Mouse (Mus musculus) liver, adult 2 months (tissue): ENCODE data around the gene Tfap2a.

Experiments used
- CTCF ChIP-seq: fragments of 200-500 bp; IDR thresholded peaks from 2 replicates; pipeline ENCODE4 v1.5.1; 2011; ENCODE audit warnings: low read depth, low read length, control low read depth
- POLR2A ChIP-seq: fragments of 200-500 bp; IDR thresholded peaks from 2 replicates; pipeline ENCODE4 v1.6.1; 2011; ENCODE audit warnings: low read length, control low read depth; ENCODE audit not compliant: insufficient read depth; ENCODE audit errors: extremely low read depth

- TF ChIP-seq CTCF (no peak), POLR2A (no peak)
Observed at GRCm38 (mm10) chr13:40705821-40706425, 32.3 kb downstream of the Tfap2a start.
